Mouse (Mus musculus) lung, postnatal 0 days (tissue): ENCODE measurements at regions not wholly inside any gene's neighbourhood (a gene's known extent, or its start where the extent isn't known, plus 50 kb on each side); places are given as distances from the start of the nearest gene placed in this dataset.

Experiments
- ATAC-seq: fragments of 200-750 bp; cut with Nextera tagmentation; 2 replicates; pipeline ENCODE4 v1.8.0; 2017; ENCODE audit warnings: moderate library complexity
- DNase-seq: peaks from one replicate; pipeline ENCODE4 v3.0.0-alpha.2; 2016; ENCODE audit warnings: low spot score
- H3K27ac ChIP-seq: fragments of 300-500 bp; sonication (generic); 2 replicates; pipeline ENCODE4 v1.5.1; 2014; ENCODE audit warnings: antibody characterized with exemption, mild to moderate bottlenecking, low read length, mixed read lengths
- H3K27me3 ChIP-seq: fragments of 300-500 bp; sonication (generic); replicated peaks from 2 replicates; pipeline ENCODE4 v1.6.1; 2014; ENCODE audit warnings: low read length, mixed read lengths; ENCODE audit not compliant: insufficient read depth
- H3K36me3 ChIP-seq: fragments of 300-500 bp; sonication (generic); 2 replicates; pipeline ENCODE4 v1.6.1; 2014; ENCODE audit warnings: low read length, mixed read lengths; ENCODE audit not compliant: insufficient read depth
- H3K4me1 ChIP-seq: fragments of 300-500 bp; sonication (generic); 2 replicates; pipeline ENCODE4 v1.6.1; 2014; ENCODE audit warnings: antibody characterized with exemption, low read depth, low read length, mixed read lengths; ENCODE audit not compliant: insufficient read depth
- H3K4me2 ChIP-seq: fragments of 300-500 bp; sonication (generic); replicated peaks from 2 replicates; pipeline ENCODE4 v1.6.1; 2014; ENCODE audit warnings: low read depth, mild to moderate bottlenecking, low read length, moderate library complexity, mixed read lengths
- H3K4me3 ChIP-seq: fragments of 300-500 bp; sonication (generic); 2 replicates; pipeline ENCODE4 v1.5.1; 2014; ENCODE audit warnings: low read depth, low read length
- H3K9ac ChIP-seq: fragments of 300-500 bp; sonication (generic); replicated peaks from 2 replicates; pipeline ENCODE4 v1.6.1; 2014; ENCODE audit warnings: low read depth, mild to moderate bottlenecking
- H3K9me3 ChIP-seq: fragments of 300-500 bp; sonication (generic); 2 replicates; pipeline ENCODE4 v1.6.1; 2016; ENCODE audit warnings: low read length, mixed read lengths
- CTCF ChIP-seq: IDR thresholded peaks from 2 replicates; pipeline ENCODE4 v1.5.1; 2016; ENCODE audit warnings: antibody characterized with exemption, mild to moderate bottlenecking
- EP300 ChIP-seq: IDR thresholded peaks from 2 replicates; pipeline ENCODE4 v1.6.1; 2016; ENCODE audit warnings: antibody characterized with exemption, mild to moderate bottlenecking, control low read depth
- WGBS: fragments of 180-500 bp; shearing (Covaris S2); extraction: QIAGEN DNeasy Blood & Tissue Kit; methylation state at CpG from one replicate; pipeline ENCODE4 v1.1.7; 2014; 5-methylcytosine and 5-hydroxymethylcytosine counted together

GRCm38 (mm10) chr2:110426881-110427280 is 63.9 kb upstream of the Fibin start:
- whole genome bisulfite sequencing: 45% methylated on average over 4 of the region's 4 CpGs
- peak; percentile 71 for DNase-seq
- Histone ChIP-seq H3K4me3 (no peak overlapping the region), H3K9ac (no peak overlapping the region), H3K4me1 (no peaks in the 10 kb centered on the region), H3K27me3 (no peaks in the 10 kb centered on the region), H3K9me3 (no peaks in the 10 kb centered on the region), H3K27ac (no peak overlapping the region), H3K4me2 (no peak overlapping the region), H3K36me3 (no peaks in the 10 kb centered on the region)
- TF ChIP-seq EP300: peak; percentile 63
- no peak for TF ChIP-seq CTCF
- ATAC-seq: peak; percentile 83

GRCm38 (mm10) chr2:110452694-110453093 is 89.7 kb upstream of the Fibin start:
- DNase-seq: no peak
- WGBS: 77% methylated on average over 3 of the region's 3 CpGs
- no peaks in the 10 kb centered on the region for H3K9me3 ChIP-seq
- H3K4me2 ChIP-seq: no peak overlapping the region
- H3K9ac ChIP-seq: no peak overlapping the region
- no peak for TF ChIP-seq CTCF
- TF ChIP-seq EP300: no peak
- no peaks in the 10 kb centered on the region for H3K27me3 ChIP-seq
- ATAC-seq: no peak
- H3K4me3 ChIP-seq: no peak overlapping the region
- no peak overlapping the region for H3K27ac ChIP-seq
- H3K36me3 ChIP-seq: no peaks in the 10 kb centered on the region
- H3K4me1 ChIP-seq: no peaks in the 10 kb centered on the region

GRCm38 (mm10) chr2:110472307-110472995 is 109.5 kb upstream of the Fibin start:
- no peak overlapping the region for H3K9ac ChIP-seq
- no peaks in the 10 kb centered on the region for H3K9me3 ChIP-seq
- no peak overlapping the region for H3K4me2 ChIP-seq
- ATAC-seq (no peak), DNase-seq (peak; percentile 12)
- H3K27ac ChIP-seq: no peak overlapping the region
- H3K27me3 ChIP-seq: no peaks in the 10 kb centered on the region
- WGBS: 74% methylated on average over 3 of the region's 3 CpGs
- H3K36me3 ChIP-seq: no peaks in the 10 kb centered on the region
- H3K4me1 ChIP-seq: no peaks in the 10 kb centered on the region
- TF ChIP-seq CTCF (no peak), EP300 (0 out of 2 replicates have a peak, but pooled peaks have one; percentile 1)
- H3K4me3 ChIP-seq: no peak overlapping the region

- Histone ChIP-seq H3K4me1 (no peaks in the 10 kb centered on the region), H3K27me3 (no peaks in the 10 kb centered on the region), H3K9me3 (no peaks in the 10 kb centered on the region), H3K4me3 (no peak overlapping the region), H3K4me2 (no peak overlapping the region), H3K36me3 (no peaks in the 10 kb centered on the region), H3K27ac (no peak overlapping the region), H3K9ac (no peak overlapping the region)
- ATAC-seq (no peak), DNase-seq (no peak)
- no peak for TF ChIP-seq EP300
- no peak for TF ChIP-seq CTCF
- WGBS: 65% methylated on average over 5 of the region's 5 CpGs
Observed at GRCm38 (mm10) chr2:110476591-110476990, 113.6 kb upstream of the Fibin start.

- DNase-seq: peak; percentile 61
- TF ChIP-seq CTCF (no peak), EP300 (peak; percentile 64)
Observed at GRCm38 (mm10) chr2:110481327-110481726, 115.8 kb upstream of the Slc5a12 start.

GRCm38 (mm10) chr2:110486201-110486600 is 110.9 kb upstream of the Slc5a12 start:
- no peak overlapping the region for H3K4me2 ChIP-seq
- H3K27me3 ChIP-seq: no peaks in the 10 kb centered on the region
- H3K4me3 ChIP-seq: no peak overlapping the region
- 59% methylated on average over 5 of the region's 5 CpGs for WGBS
- no peaks in the 10 kb centered on the region for H3K9me3 ChIP-seq
- no peak for TF ChIP-seq CTCF
- no peak for TF ChIP-seq EP300
- ATAC-seq (no peak), DNase-seq (no peak)
- H3K27ac ChIP-seq: no peak overlapping the region
- H3K4me1 ChIP-seq: no peaks in the 10 kb centered on the region
- no peak overlapping the region for H3K9ac ChIP-seq
- no peaks in the 10 kb centered on the region for H3K36me3 ChIP-seq

More at GRCm38 (mm10) chr2:110481327-110481726, 115.8 kb upstream of the Slc5a12 start:
- H3K4me3 ChIP-seq: no peak overlapping the region
- H3K9me3 ChIP-seq: no peaks in the 10 kb centered on the region
- no peaks in the 10 kb centered on the region for H3K4me1 ChIP-seq
- H3K4me2 ChIP-seq: no peak overlapping the region
- H3K27ac ChIP-seq: no peak overlapping the region
- no peaks in the 10 kb centered on the region for H3K27me3 ChIP-seq
- H3K9ac ChIP-seq: no peak overlapping the region
- WGBS: 72% methylated on average over 2 of the region's 2 CpGs
- ATAC-seq: peak; percentile 25; the same call in 1 of the 2 replicates
- no peaks in the 10 kb centered on the region for H3K36me3 ChIP-seq
